Mouse (Mus musculus) intestine, embryonic 14.5 days (tissue): ENCODE data around the gene Hoxa7. TPM values are rescaled to one million over a fixed set of nuclear protein-coding genes. Genes with fewer than 3 reads are reported as not detected.

Experiments used
- ATAC-seq: fragments of 200-750 bp; cut with Nextera tagmentation; replicated peaks from 2 replicates; pipeline ENCODE4 v1.8.0; 2017; ENCODE audit warnings: low read depth, moderate number of reproducible peaks, moderate TSS enrichment, moderate library complexity; ENCODE audit not compliant: low FRiP score, low TSS enrichment
- DNase-seq: peaks from one replicate; pipeline ENCODE4 v3.0.0-alpha.2; 2018; ENCODE audit warnings: low spot score
- H3K27ac ChIP-seq: fragments of 300-500 bp; sonication (generic); 2 replicates; pipeline ENCODE4 v1.5.1; 2014; ENCODE audit warnings: low read depth, mild to moderate bottlenecking, control low read depth
- H3K27me3 ChIP-seq: fragments of 300-500 bp; sonication (generic); replicated peaks from 2 replicates; pipeline ENCODE4 v1.6.1; 2014; ENCODE audit warnings: low read length, control low read depth; ENCODE audit not compliant: control insufficient read depth, insufficient read depth
- H3K36me3 ChIP-seq: fragments of 300-500 bp; sonication (generic); 2 replicates; pipeline ENCODE4 v1.6.1; 2014; ENCODE audit warnings: low read length, control low read depth; ENCODE audit not compliant: control insufficient read depth, insufficient read depth
- H3K4me1 ChIP-seq: fragments of 300-500 bp; sonication (generic); replicated peaks from 2 replicates; pipeline ENCODE4 v1.6.1; 2014; ENCODE audit warnings: low read length, control low read depth, mixed read lengths; ENCODE audit not compliant: control insufficient read depth, insufficient read depth
- H3K4me2 ChIP-seq: fragments of 300-500 bp; sonication (generic); 2 replicates; pipeline ENCODE4 v1.6.1; 2014; ENCODE audit warnings: low read length
- H3K4me3 ChIP-seq: fragments of 300-500 bp; sonication (generic); 2 replicates; pipeline ENCODE4 v1.5.1; 2014; ENCODE audit warnings: low read depth, low read length, control low read depth, mixed read lengths
- H3K9ac ChIP-seq: fragments of 300-500 bp; sonication (generic); 2 replicates; pipeline ENCODE4 v1.6.1; 2014; ENCODE audit warnings: mild to moderate bottlenecking, low read length
- H3K9me3 ChIP-seq: fragments of 300-500 bp; sonication (generic); 2 replicates; pipeline ENCODE4 v1.6.1; 2016; ENCODE audit warnings: low read length, control low read depth; ENCODE audit not compliant: control insufficient read depth
- WGBS: fragments of 180-500 bp; shearing (Covaris S2); extraction: QIAGEN DNeasy Blood & Tissue Kit; methylation state at CpG from one replicate; pipeline ENCODE4 v1.1.7; 2014; 5-methylcytosine and 5-hydroxymethylcytosine counted together
- polyA plus RNA-seq: library from polyadenylated mRNA; unstranded; fragments of >200 nt; fragmentation: Nextera tagmentation; extraction: Ambion mirVana; gene quantifications from 2 replicates; pipeline ENCODE4 v1.2.1, GENCODE M21; 2014

Gene Hoxa7
- polyA plus RNA-seq, 1 experiment from 2014 or later = 9.2 TPM

GRCm38 (mm10) chr6:52236806-52237205, 15.2 kb upstream of the Hoxa7 start:
- Histone ChIP-seq H3K4me3 (peak overlapping the region; percentile 11; the same call in 1 of the 2 replicates), H3K27ac (no peak overlapping the region), H3K9ac (peak overlapping the region; percentile 6; the same call in 1 of the 2 replicates), H3K4me2 (peak overlapping the region; percentile 40), H3K27me3 (peaks cover 100% of the 10 kb centered on the region), H3K36me3 (no peaks in the 10 kb centered on the region), H3K9me3 (no peaks in the 10 kb centered on the region), H3K4me1 (no peaks in the 10 kb centered on the region)
- WGBS = 7% methylated on average over 3 of the region's 3 CpGs
- no peak for DNase-seq
- ATAC-seq = no peak

GRCm38 (mm10) chr6:52235866-52236265, 14.2 kb upstream of the Hoxa7 start:
- Histone ChIP-seq H3K9ac (no peak overlapping the region; the same call in 1 of the 2 replicates), H3K9me3 (no peaks in the 10 kb centered on the region), H3K4me3 (0 out of 2 replicates have a peak overlapping the region, but pooled peaks have one; percentile 4), H3K36me3 (no peaks in the 10 kb centered on the region), H3K4me1 (no peaks in the 10 kb centered on the region), H3K27ac (no peak overlapping the region), H3K4me2 (peak overlapping the region; percentile 32), H3K27me3 (peaks cover 100% of the 10 kb centered on the region)
- ATAC-seq (no peak), DNase-seq (no peak)
- WGBS = 21% methylated on average over 6 of the region's 6 CpGs

DNA sequence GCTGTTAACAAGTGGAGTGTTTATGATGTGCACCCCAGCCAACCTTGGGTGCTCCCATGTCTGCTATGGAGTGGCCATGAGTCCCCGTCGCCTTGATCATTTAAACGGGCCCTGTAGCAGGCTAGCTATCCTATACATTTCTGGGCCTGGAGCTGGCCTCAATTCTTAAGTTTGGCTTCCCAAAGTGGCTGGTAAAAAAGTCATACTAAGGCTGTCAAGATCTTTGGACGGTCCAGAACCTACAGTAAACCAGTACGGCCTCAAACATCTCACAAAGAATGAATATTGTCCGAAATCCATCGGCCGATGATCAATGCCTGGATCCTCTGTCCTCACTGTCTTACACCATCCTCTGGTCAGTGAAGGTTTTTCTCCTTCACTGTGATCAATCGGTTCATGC, 13.6 kb upstream of the Hoxa7 start:
- H3K9ac ChIP-seq = no peak overlapping the region; the same call in 1 of the 2 replicates
- no peaks in the 10 kb centered on the region for H3K4me1 ChIP-seq
- DNase-seq (no peak), ATAC-seq (no peak)
- H3K27ac ChIP-seq = no peak overlapping the region
- H3K9me3 ChIP-seq = no peaks in the 10 kb centered on the region
- peak overlapping the region; percentile 32 for H3K4me2 ChIP-seq
- 25% methylated on average over 9 of the region's 9 CpGs for WGBS
- peaks cover 99% of the 10 kb centered on the region for H3K27me3 ChIP-seq
- H3K4me3 ChIP-seq = peak overlapping the region; percentile 32; the same call in 1 of the 2 replicates
- H3K36me3 ChIP-seq = no peaks in the 10 kb centered on the region

DNA sequence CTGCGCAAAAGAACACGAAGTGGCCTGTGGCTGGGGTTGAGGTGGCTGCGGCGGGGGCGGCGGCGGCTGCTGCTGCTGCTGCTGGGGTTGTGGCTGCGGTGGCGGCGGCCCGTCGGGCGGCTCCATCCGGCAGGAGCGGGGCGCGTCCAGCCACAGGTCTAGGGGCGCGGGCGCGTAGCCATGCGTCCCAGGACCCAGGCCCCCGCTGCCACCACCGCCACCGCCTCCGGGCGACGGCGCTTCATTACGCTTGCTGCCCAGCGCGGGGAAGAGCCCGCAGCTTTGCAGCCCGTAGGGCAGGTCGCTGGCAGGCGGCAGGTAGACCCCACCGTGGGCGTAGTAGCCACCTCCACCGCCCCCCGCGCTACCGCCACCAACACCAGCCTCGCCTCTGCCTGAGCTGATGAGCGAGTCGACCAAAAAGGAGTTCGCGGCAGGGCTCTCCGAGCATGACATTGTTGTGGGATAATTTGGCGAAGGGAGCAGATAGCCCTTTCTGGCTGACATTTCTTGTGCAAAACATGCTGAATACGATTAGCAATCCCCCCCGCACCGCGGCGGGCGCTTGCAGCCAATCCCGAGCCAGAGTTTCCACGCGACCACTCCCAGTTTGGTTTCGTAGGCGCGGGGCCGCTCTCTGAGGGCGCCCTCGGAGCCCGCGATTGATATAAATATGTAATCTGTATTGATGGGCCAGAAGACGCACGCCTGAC, 12.9 kb upstream of the Hoxa7 start:
- Histone ChIP-seq H3K4me1 (no peaks in the 10 kb centered on the region), H3K4me2 (peak overlapping the region; percentile 32), H3K9ac (peak overlapping the region; percentile 63), H3K36me3 (no peaks in the 10 kb centered on the region), H3K27me3 (peaks cover 99% of the 10 kb centered on the region), H3K27ac (peak overlapping the region; percentile 52), H3K4me3 (peak overlapping the region; percentile 32), H3K9me3 (no peaks in the 10 kb centered on the region)
- ATAC-seq (no peak), DNase-seq (peak; percentile 79)
- 2% methylated on average over 68 of the region's 68 CpGs for WGBS

GRCm38 (mm10) chr6:52233546-52234427, 12.1 kb upstream of the Hoxa7 start:
- no peak for DNase-seq
- peak overlapping the region; percentile 32 for H3K4me2 ChIP-seq
- no peaks in the 10 kb centered on the region for H3K4me1 ChIP-seq
- no peak for ATAC-seq
- WGBS = 1% methylated on average over 70 of the region's 70 CpGs
- H3K9ac ChIP-seq = peak overlapping the region; percentile 63
- no peaks in the 10 kb centered on the region for H3K9me3 ChIP-seq
- peak overlapping the region; percentile 52 for H3K27ac ChIP-seq
- peak overlapping the region; percentile 32 for H3K4me3 ChIP-seq
- no peaks in the 10 kb centered on the region for H3K36me3 ChIP-seq
- H3K27me3 ChIP-seq = peaks cover 99% of the 10 kb centered on the region

- peak overlapping the region; percentile 63 for H3K9ac ChIP-seq
- peak overlapping the region; percentile 32 for H3K4me2 ChIP-seq
- ATAC-seq (no peak), DNase-seq (peak; percentile 77)
- no peaks in the 10 kb centered on the region for H3K4me1 ChIP-seq
- H3K27me3 ChIP-seq = peaks cover 98% of the 10 kb centered on the region
- WGBS = 1% methylated on average over 23 of the region's 23 CpGs
- H3K4me3 ChIP-seq = peak overlapping the region; percentile 32
- no peaks in the 10 kb centered on the region for H3K9me3 ChIP-seq
- H3K27ac ChIP-seq = peak overlapping the region; percentile 52; the same call in 1 of the 2 replicates
- H3K36me3 ChIP-seq = no peaks in the 10 kb centered on the region
Observed at GRCm38 (mm10) chr6:52232984-52233545, 11.4 kb upstream of the Hoxa7 start.

DNA sequence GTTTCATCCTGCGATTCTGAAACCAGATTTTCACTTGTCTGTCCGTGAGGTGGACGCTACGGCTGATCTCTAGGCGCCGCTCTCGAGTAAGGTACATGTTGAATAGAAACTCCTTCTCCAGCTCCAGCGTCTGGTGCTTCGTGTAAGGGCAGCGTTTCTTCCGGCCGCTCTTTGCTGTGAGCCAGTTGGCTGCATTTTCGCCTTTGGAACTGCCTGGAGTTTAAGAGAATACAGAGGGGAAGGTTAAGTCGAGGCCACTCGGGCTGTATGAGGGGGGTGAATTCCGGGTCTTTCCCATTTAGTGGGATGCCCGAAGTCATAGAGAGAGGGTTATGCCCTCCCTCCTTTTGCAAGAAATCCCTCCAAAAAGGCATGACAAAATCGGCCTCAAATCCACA, 10.9 kb upstream of the Hoxa7 start:
- no peaks in the 10 kb centered on the region for H3K9me3 ChIP-seq
- peak overlapping the region; percentile 32 for H3K4me2 ChIP-seq
- ATAC-seq = no peak
- peak overlapping the region; percentile 32 for H3K4me3 ChIP-seq
- DNase-seq = no peak
- peaks cover 98% of the 10 kb centered on the region for H3K27me3 ChIP-seq
- H3K4me1 ChIP-seq = no peaks in the 10 kb centered on the region
- H3K27ac ChIP-seq = peak overlapping the region; percentile 52; the same call in 1 of the 2 replicates
- WGBS = under 1% methylated on average over 18 of the region's 18 CpGs
- no peaks in the 10 kb centered on the region for H3K36me3 ChIP-seq
- H3K9ac ChIP-seq = peak overlapping the region; percentile 63

DNA sequence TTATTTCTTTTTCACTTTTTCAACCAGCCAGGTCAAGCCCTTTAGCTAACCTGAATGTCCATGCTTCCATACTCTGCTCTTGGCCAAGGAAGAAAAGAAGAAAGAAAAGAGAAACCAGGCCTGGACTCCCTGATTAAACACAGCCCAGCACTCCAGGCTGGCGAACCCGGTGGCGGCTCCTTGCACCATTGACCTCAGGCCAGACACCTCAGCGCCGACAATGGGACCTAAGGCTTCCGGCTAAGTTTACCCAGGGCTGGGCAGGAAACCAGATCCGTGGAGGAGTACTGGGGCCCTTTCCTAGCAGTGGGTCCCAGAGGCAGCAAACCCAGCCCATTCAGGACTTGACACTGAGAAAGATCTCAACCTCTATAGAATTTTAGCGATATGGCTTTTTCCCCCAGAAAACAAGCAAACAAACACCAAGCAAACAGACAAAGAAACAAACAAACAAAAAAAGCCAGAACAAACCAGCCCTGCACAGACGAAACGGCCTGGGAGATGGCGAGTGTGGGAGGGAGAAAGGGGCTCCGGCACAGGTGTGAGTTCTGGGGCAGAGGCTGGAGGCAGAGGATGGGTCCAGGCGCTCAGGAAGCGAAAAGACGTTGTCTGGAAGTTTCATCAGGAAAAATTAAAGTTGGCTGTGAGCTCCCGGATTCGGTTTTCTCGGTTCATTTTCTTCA, 10.4 kb upstream of the Hoxa7 start:
- H3K4me3 ChIP-seq = peak overlapping the region; percentile 32
- WGBS = 3% methylated on average over 18 of the region's 18 CpGs
- peak overlapping the region; percentile 52; the same call in 1 of the 2 replicates for H3K27ac ChIP-seq
- no peaks in the 10 kb centered on the region for H3K4me1 ChIP-seq
- peak overlapping the region; percentile 63 for H3K9ac ChIP-seq
- peak overlapping the region; percentile 32 for H3K4me2 ChIP-seq
- no peaks in the 10 kb centered on the region for H3K9me3 ChIP-seq
- DNase-seq = peak; percentile 77
- no peaks in the 10 kb centered on the region for H3K36me3 ChIP-seq
- H3K27me3 ChIP-seq = peaks cover 98% of the 10 kb centered on the region
- no peak for ATAC-seq
